Mouse (Mus musculus): ENCODE measurements around the gene Avpi1. TPM values are rescaled to one million over a fixed set of nuclear protein-coding genes. Genes with fewer than 3 reads are reported as not detected.

The Avpi1 gene
- polyA plus RNA-seq, 1 experiment, result 107 TPM

DNA sequence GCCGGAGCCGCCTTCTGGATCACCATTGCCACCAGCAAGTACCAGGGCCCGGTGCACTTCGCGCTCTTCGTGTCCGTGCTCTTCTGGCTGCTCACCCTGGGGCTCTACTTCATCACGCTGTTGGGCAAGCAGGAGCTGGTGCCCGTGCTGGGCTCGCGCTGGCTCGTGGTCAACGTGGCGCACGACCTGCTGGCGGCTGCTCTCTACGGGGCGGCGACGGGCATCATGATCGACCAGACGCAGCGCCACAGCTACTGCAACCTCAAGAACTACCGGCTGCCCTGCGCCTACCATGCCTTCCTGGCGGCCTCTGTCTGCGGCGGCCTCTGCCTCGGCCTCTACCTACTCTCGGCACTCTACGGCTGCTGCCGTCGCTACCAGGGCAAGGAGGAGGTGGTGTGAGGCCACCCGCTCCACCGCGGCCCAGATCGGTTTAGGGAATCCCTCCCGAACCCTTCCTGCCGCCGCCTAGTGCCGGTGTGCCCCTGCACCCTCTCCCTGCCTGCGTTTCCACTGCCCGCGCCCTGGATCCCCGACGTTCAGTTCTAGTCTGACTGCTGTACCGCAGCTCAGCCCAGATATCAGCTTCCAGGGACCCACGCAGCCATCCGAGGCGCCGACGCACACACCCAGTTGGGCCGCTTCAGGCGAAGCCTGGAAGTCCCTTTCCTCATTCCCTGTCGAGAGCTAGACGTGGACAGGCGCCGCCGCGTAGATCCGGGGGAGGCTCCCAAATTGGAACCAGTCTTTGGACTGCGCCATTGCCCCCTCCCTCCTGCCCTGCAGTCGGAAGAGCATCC, 19.1 kb upstream of the Avpi1 start:
- no peak for TF ChIP-seq GATA1 (IDR thresholded peaks at IDR 0.05; ENCODE audit: low read length)

GRCm38 (mm10) chr19:42147170-42147768, 18.4 kb upstream of the Avpi1 start, which contains the start of gene Marveld1:
Gene Marveld1 (plus strand): TSS chr19:42147400.
- TF ChIP-seq GATA1 (IDR thresholded peaks at IDR 0.05; ENCODE audit: low read length), result no peak

- no peak for TF ChIP-seq GATA1 (IDR thresholded peaks at IDR 0.05; ENCODE audit: low read length)
Measured at GRCm38 (mm10) chr19:42146276-42147010, 17.6 kb upstream of the Avpi1 start.

DNA sequence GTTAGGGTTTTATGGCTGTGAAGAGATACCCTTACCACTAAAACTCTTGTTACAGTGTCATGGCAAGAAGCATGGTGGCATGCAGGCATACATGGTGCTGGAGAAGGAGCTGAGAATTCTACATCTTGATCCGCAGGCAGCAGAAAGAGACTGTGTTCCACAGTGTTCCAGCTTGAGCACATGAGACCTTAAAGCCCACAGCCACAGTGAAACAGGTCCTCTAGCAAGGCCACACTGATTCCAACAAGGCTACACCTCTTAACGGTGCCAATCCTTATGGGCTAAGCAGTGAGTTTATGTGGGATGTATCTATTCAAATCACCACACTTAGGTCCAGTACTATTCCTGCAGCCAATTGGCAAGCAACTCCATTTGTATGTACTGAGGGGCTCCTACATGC, 16.9 kb upstream of the Avpi1 start:
- TF ChIP-seq GATA1 (IDR thresholded peaks at IDR 0.05; ENCODE audit: low read length), result no peak

GRCm38 (mm10) chr19:42145210-42145609, 16.4 kb upstream of the Avpi1 start:
- no peak for TF ChIP-seq GATA1 (IDR thresholded peaks at IDR 0.05; ENCODE audit: low read length)

- no peak for TF ChIP-seq GATA1 (IDR thresholded peaks at IDR 0.05; ENCODE audit: low read length)
Measured at GRCm38 (mm10) chr19:42144541-42145167, 15.8 kb upstream of the Avpi1 start.

- TF ChIP-seq GATA1 (IDR thresholded peaks at IDR 0.05; ENCODE audit: low read length), result no peak
Measured at GRCm38 (mm10) chr19:42144067-42144466, 15.2 kb upstream of the Avpi1 start.

GRCm38 (mm10) chr19:42142757-42143156, 13.9 kb upstream of the Avpi1 start:
- TF ChIP-seq GATA1 (IDR thresholded peaks at IDR 0.05; ENCODE audit: low read length), result no peak

DNA sequence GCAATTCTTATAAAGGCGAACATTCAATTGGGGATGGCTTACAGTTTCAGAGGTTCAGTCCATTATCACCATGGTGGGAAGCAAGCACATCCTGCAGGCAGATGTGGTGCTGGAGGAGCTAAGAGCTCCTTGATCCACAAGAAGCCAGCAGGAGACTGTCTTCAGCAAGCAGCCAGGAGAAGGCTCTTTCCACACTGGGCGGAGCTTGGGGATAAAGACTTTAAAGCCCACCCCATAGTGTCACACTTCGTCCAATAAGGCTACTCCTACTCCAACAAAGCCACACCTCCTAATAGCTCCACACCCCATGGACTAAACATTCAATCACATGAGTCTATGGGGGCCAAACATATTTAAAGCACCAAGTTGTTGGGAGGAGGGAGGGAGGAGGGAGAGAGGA, 13.1 kb upstream of the Avpi1 start:
- no peak for TF ChIP-seq GATA1 (IDR thresholded peaks at IDR 0.05; ENCODE audit: low read length)

GRCm38 (mm10) chr19:42139724-42140517, 11.1 kb upstream of the Avpi1 start:
- no peak for TF ChIP-seq GATA1 (IDR thresholded peaks at IDR 0.05; ENCODE audit: low read length)

GRCm38 (mm10) chr19:42138517-42139285, 9.8 kb upstream of the Avpi1 start:
- TF ChIP-seq GATA1 (IDR thresholded peaks at IDR 0.05; ENCODE audit: low read length), result no peak

DNA sequence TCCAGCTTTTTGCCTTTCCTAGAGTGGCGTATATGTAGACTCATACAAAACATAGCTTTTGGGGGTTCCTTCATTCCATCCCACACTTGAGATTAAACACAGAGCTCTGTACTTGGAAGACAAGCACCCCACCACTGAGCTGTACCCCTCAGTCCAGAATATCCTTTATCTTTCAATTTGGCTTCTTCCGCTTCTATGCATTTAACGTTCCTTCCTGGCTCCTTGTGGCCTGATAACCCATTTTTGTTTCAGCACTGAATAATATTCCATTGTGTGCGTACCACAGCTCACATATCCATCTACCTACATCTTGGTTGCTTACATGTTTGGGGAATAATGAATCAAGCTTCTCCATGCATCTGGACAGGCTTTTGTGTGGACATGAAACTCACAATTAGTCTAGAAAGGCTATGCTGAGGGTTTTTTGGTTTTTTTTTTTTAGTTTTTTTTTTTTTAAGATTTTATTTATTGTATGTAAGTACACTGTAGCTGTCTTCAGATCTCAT, 8.4 kb upstream of the Avpi1 start:
- TF ChIP-seq GATA1 (IDR thresholded peaks at IDR 0.05; ENCODE audit: low read length), result no peak

DNA sequence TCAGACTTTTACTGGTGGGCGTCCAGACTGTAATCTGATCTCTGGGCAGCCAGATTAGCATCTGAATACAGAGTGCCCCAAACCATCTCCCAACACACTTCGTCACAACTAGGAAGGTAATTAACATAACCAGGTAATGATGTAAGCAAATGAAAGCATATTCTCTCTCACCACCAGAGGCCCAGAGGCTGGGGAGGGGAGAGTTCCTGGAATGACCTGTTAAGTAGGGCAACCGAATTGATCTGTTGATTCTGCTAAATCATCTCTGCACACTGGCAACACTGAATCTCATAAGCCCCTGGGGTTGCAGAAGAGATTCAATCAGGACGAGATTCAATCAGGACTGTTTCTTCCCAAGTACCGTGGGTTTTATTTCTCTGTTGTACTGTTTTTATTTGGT, 7.3 kb upstream of the Avpi1 start:
- no peak for TF ChIP-seq GATA1 (IDR thresholded peaks at IDR 0.05; ENCODE audit: low read length)

DNA sequence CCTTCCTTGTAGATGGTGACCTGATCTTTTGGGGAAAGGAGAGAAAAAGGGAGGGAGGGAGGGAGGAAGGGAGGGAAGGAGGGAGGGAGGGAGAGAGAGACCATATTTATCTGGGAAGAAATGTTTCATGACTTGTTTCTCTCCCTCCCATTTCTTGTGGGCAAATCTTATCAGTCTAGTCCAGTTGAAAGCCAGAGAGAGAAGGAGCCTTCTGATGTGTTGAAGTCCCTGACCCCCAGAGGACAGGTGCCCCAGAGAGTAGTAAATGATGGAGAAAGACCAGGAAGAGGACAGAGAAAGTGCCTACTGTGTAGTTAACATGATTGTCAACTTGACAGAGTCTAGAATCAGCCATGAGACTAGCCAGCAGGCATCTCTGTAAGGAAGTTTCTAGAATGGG, 6.2 kb upstream of the Avpi1 start:
- no peak for TF ChIP-seq GATA1 (IDR thresholded peaks at IDR 0.05; ENCODE audit: low read length)

Measured in G1E-ER4 (cell line).